Comparison of ENCODE assay signal across 15 mouse cellular contexts in genomic region chr3:83145610-83146009, GRCm38 (mm10).
"Had no signal": no experiment of that assay in that cellular context is flagged by ENCODE, and none has a peak within 500 bp of the region (broad histone marks: within the 10 kb centered on the region; RNA-seq: fewer than 3 reads in every experiment).

No protein-coding gene starts in this region.

- DNase-seq: kidney, adult 8-10 months; kidney, postnatal 36 days; left cerebral cortex, postnatal 4 days; liver, embryonic 13.5 days; thymus, adult 18-20 months; thymus, postnatal 14 days; thymus, postnatal 4 days had no signal

- H3K27ac ChIP-seq: kidney, embryonic 15.5 days; limb, embryonic 12.5 days; limb, embryonic 15.5 days; liver, embryonic 13.5 days; midbrain, embryonic 10.5 days; midbrain, embryonic 13.5 days had no signal

- H3K27me3 ChIP-seq: kidney, embryonic 15.5 days; limb, embryonic 12.5 days; limb, embryonic 15.5 days; liver, embryonic 13.5 days; midbrain, embryonic 13.5 days had no signal

- ATAC-seq: intestine, postnatal 0 days; midbrain, embryonic 13.5 days; midbrain, embryonic 16.5 days had no signal

- H3K9me3 ChIP-seq: kidney, embryonic 15.5 days; limb, embryonic 12.5 days; limb, embryonic 15.5 days; liver, embryonic 13.5 days; megakaryocyte, embryonic 14.5 days; midbrain, embryonic 10.5 days; midbrain, embryonic 13.5 days had no signal

- H3K36me3 ChIP-seq: kidney, embryonic 15.5 days; limb, embryonic 12.5 days; limb, embryonic 15.5 days; liver, embryonic 13.5 days; midbrain, embryonic 10.5 days; midbrain, embryonic 13.5 days had no signal

- H3K4me3 ChIP-seq: kidney, embryonic 15.5 days; limb, embryonic 12.5 days; limb, embryonic 15.5 days; liver, embryonic 13.5 days; megakaryocyte, embryonic 14.5 days; midbrain, embryonic 10.5 days; midbrain, embryonic 13.5 days had no signal

- H3K4me1 ChIP-seq: limb, embryonic 12.5 days; limb, embryonic 15.5 days; liver, embryonic 13.5 days; megakaryocyte, embryonic 14.5 days had no signal

- H3K4me2 ChIP-seq: kidney, embryonic 15.5 days; limb, embryonic 12.5 days; limb, embryonic 15.5 days; liver, embryonic 13.5 days; midbrain, embryonic 13.5 days had no signal

- H3K9ac ChIP-seq: kidney, embryonic 15.5 days; limb, embryonic 12.5 days; limb, embryonic 15.5 days; liver, embryonic 13.5 days; midbrain, embryonic 13.5 days had no signal
